Mouse (Mus musculus) hindbrain, postnatal 0 days (tissue): ENCODE measurements at regions not wholly inside any gene's neighbourhood (a gene's known extent, or its start where the extent isn't known, plus 50 kb on each side); places are given as distances from the start of the nearest gene placed in this dataset.

ENCODE experiments used
- ATAC-seq: fragments of 200-750 bp; cut with Nextera tagmentation; 2 replicates; pipeline ENCODE4 v1.8.0; 2017; ENCODE audit warnings: mild to moderate bottlenecking, moderate TSS enrichment, moderate library complexity
- DNase-seq: peaks from one replicate; pipeline ENCODE4 v3.0.0-alpha.2; 2015; ENCODE audit warnings: low spot score
- H3K27ac ChIP-seq: fragments of 300-500 bp; sonication (generic); 2 replicates; pipeline ENCODE4 v1.5.1; 2014; ENCODE audit warnings: mild to moderate bottlenecking
- H3K27me3 ChIP-seq: fragments of 300-500 bp; sonication (generic); 2 replicates; pipeline ENCODE4 v1.6.1; 2014; ENCODE audit warnings: low read length, mixed read lengths; ENCODE audit not compliant: insufficient read depth
- H3K36me3 ChIP-seq: fragments of 300-500 bp; sonication (generic); 2 replicates; pipeline ENCODE4 v1.6.1; 2014; ENCODE audit warnings: low read length, mixed read lengths; ENCODE audit not compliant: insufficient read depth
- H3K4me1 ChIP-seq: fragments of 300-500 bp; sonication (generic); 2 replicates; pipeline ENCODE4 v1.6.1; 2014; ENCODE audit warnings: antibody characterized with exemption, low read length, mixed read lengths; ENCODE audit not compliant: insufficient read depth
- H3K4me2 ChIP-seq: fragments of 300-500 bp; sonication (generic); 2 replicates; pipeline ENCODE4 v1.6.1; 2014; ENCODE audit warnings: low read depth, mild to moderate bottlenecking, low read length, moderate library complexity, mixed read lengths
- H3K4me3 ChIP-seq: fragments of 300-500 bp; sonication (generic); 2 replicates; pipeline ENCODE4 v1.5.1; 2014; ENCODE audit warnings: low read length
- H3K9ac ChIP-seq: fragments of 300-500 bp; sonication (generic); replicated peaks from 2 replicates; pipeline ENCODE4 v1.6.1; 2014; ENCODE audit warnings: mild to moderate bottlenecking, low read length, moderate library complexity, mixed read lengths
- H3K9me3 ChIP-seq: fragments of 300-500 bp; sonication (generic); 2 replicates; pipeline ENCODE4 v1.6.1; 2016; ENCODE audit warnings: low read length, mixed read lengths
- CTCF ChIP-seq: IDR thresholded peaks from 2 replicates; pipeline ENCODE4 v1.5.1; 2016; ENCODE audit warnings: antibody characterized with exemption, control low read depth, low read depth
- WGBS: fragments of 180-500 bp; shearing (Covaris S2); extraction: QIAGEN DNeasy Blood & Tissue Kit; methylation state at CpG from one replicate; pipeline ENCODE4 v1.1.7; 2014; 5-methylcytosine and 5-hydroxymethylcytosine counted together

DNA sequence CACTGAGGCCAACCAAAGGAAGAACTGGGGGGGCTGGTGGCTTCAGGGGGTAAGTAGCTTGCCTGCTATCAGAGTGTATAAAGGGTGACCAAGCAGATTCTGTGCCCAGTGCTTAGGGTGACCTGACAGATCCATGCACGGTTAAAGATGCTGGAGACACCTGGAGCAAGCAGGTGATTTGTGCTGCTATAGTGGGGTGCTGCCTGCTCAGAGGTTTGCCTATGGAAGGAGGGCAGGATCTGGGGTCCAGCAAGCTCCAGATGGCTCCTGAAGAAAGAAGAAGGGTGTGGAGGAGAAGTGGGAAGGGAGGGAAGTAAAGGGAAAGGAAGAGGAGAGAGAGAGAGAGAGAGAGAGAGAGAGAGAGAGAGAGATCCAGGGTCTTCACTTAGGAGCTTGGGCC, 137.8 kb downstream of the Chst1 start:
- H3K4me2 ChIP-seq, result no peak overlapping the region
- no peaks in the 10 kb centered on the region for H3K27me3 ChIP-seq
- H3K4me3 ChIP-seq, result no peak overlapping the region
- 70% methylated on average over 1 of the region's 1 CpGs for WGBS
- H3K27ac ChIP-seq, result no peak overlapping the region
- no peak overlapping the region for H3K9ac ChIP-seq
- H3K4me1 ChIP-seq, result no peaks in the 10 kb centered on the region
- no peak for TF ChIP-seq CTCF
- DNase-seq (no peak), ATAC-seq (no peak)
- H3K36me3 ChIP-seq, result no peaks in the 10 kb centered on the region
- no peaks in the 10 kb centered on the region for H3K9me3 ChIP-seq

DNA sequence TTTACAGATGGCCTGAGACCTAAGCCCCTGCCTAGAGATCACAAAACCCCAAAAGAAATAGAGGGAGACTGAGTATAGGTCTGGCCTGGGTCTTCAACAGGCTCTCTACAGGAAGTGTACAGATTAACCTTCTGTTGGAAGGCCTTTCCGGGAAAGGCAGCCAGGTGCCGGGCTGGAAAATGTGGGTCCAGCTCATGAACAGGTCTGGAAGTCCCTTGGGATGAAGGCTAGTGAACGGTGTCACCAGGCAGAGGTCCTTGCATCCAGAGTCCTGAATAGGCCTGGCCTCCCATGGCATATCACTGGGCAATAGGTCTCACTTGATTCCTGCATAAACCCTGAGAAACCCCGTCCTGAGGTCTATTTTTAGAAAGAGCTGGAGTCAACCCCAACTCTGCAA, 140.1 kb downstream of the Chst1 start:
- Histone ChIP-seq H3K4me3 (no peak overlapping the region), H3K4me2 (no peak overlapping the region), H3K4me1 (0 out of 2 replicates have a peak, but pooled peaks cover 2% of the 10 kb centered on the region), H3K36me3 (no peaks in the 10 kb centered on the region), H3K27me3 (no peaks in the 10 kb centered on the region), H3K9ac (no peak overlapping the region), H3K27ac (no peak overlapping the region), H3K9me3 (no peaks in the 10 kb centered on the region)
- TF ChIP-seq CTCF, result no peak
- no peak for ATAC-seq
- 81% methylated on average over 4 of the region's 4 CpGs for WGBS
- no peak for DNase-seq

DNA sequence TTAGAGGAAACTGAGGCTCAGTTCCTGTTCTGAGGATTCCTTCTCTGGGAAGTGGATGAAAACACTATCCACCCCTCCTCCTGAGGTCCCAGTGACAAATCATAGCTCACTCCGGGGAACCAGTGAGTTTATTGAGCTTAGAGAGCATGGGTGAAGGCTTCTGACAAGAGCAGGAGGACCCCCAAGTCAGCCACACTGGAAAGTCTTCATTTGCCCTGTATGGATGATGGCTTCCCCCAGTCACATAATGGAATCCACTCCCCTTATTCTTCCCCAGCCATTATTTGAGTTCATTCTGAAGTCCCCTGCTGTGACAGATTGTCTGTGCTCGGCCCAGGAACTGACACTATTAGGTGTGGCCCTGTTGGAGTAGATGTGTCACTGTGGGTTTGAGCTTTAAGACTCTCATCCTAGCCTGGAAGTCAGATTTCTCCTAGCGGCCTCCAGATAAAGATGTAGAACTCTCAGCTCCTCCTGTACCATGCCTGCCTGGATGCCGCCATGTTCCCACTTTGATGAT, 141.3 kb downstream of the Chst1 start:
- no peak for TF ChIP-seq CTCF
- H3K4me3 ChIP-seq, result no peak overlapping the region
- WGBS, result 79% methylated on average over 4 of the region's 4 CpGs
- H3K36me3 ChIP-seq, result no peaks in the 10 kb centered on the region
- H3K27ac ChIP-seq, result no peak overlapping the region
- H3K4me1 ChIP-seq, result 0 out of 2 replicates have a peak, but pooled peaks cover 2% of the 10 kb centered on the region
- no peak overlapping the region for H3K4me2 ChIP-seq
- H3K9me3 ChIP-seq, result no peaks in the 10 kb centered on the region
- ATAC-seq, result no peak
- H3K9ac ChIP-seq, result no peak overlapping the region
- H3K27me3 ChIP-seq, result no peaks in the 10 kb centered on the region
- DNase-seq, result no peak

DNA sequence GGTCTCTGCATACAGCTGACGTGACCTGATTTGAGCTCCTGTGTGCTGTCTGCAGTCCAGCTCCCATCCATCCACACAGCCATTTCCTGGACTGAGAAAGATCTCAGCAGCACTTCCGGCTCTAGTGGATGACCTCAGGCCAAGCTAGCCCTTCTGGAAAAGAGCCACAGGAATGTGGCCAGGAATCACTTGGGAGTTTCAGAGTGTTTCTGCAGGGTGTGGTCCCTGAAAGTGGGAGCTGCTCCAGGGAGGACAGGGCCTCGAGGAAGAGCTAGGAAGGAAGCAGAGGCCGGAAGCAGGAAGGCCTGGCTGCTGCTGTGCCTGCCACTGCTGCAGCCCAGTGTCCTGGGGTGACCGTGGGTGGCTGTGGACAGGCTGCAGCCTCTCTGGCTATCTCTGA, 142.5 kb downstream of the Chst1 start:
- no peak for DNase-seq
- no peak for ATAC-seq
- H3K4me3 ChIP-seq, result no peak overlapping the region
- H3K9me3 ChIP-seq, result no peaks in the 10 kb centered on the region
- no peak overlapping the region for H3K4me2 ChIP-seq
- H3K4me1 ChIP-seq, result 0 out of 2 replicates have a peak, but pooled peaks cover 2% of the 10 kb centered on the region
- H3K27ac ChIP-seq, result no peak overlapping the region
- no peak for TF ChIP-seq CTCF
- H3K27me3 ChIP-seq, result no peaks in the 10 kb centered on the region
- H3K9ac ChIP-seq, result no peak overlapping the region
- no peaks in the 10 kb centered on the region for H3K36me3 ChIP-seq
- WGBS, result 69% methylated on average over 5 of the region's 5 CpGs

DNA sequence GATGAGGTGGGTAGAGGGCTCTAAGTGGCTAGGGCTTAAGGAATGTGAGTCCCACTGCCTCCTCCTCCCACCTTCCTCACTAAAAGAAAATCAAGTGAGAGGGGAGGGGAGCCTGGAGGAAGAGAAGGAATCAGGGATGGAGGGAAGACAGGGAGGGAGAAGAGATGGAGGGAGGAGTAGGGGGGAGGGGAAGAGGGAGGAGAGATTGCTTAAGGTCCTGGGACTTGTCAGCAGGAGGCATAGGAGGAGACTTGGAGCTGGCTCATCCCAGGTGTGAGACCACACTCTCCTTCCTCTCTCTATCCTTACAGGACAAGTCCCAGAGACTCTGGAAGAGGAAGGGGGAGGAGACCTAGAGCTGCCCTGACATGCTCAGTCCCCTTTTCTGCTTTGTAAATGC, 143.2 kb downstream of the Chst1 start:
- no peak overlapping the region for H3K27ac ChIP-seq
- no peak overlapping the region for H3K9ac ChIP-seq
- no peaks in the 10 kb centered on the region for H3K36me3 ChIP-seq
- H3K4me1 ChIP-seq, result 0 out of 2 replicates have a peak, but pooled peaks cover 2% of the 10 kb centered on the region
- no peaks in the 10 kb centered on the region for H3K9me3 ChIP-seq
- H3K4me2 ChIP-seq, result no peak overlapping the region
- DNase-seq (no peak), ATAC-seq (no peak)
- TF ChIP-seq CTCF, result no peak; the same call in 1 of the 2 replicates
- H3K27me3 ChIP-seq, result no peaks in the 10 kb centered on the region
- H3K4me3 ChIP-seq, result no peak overlapping the region

DNA sequence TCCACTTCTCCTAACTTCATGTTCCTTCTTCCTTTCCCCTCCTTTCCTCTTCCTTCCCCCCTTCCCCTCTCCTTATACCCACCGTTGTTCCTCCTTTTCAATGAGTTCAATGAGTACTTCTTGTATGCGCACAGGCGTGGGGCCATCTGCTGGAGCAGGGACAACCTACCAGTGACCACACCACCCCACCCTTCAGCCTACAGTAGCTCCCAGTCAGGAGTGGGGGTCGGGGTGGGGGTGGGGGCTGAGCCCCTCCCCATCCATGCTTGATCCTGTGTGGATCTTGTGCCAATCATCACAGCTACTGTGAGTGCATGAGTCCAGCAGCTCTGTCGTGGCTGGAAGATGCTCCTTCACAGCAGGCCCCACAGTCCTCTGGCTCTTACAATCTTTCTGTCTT, 143.6 kb downstream of the Chst1 start:
- Histone ChIP-seq H3K27ac (no peak overlapping the region), H3K9ac (no peak overlapping the region), H3K9me3 (no peaks in the 10 kb centered on the region), H3K4me2 (no peak overlapping the region), H3K4me3 (no peak overlapping the region), H3K36me3 (no peaks in the 10 kb centered on the region), H3K4me1 (0 out of 2 replicates have a peak, but pooled peaks cover 2% of the 10 kb centered on the region), H3K27me3 (no peaks in the 10 kb centered on the region)
- TF ChIP-seq CTCF, result peak; percentile 12; the same call in 1 of the 2 replicates
- DNase-seq (no peak), ATAC-seq (peak; percentile 18; the same call in 1 of the 2 replicates)
- 40% methylated on average over 5 of the region's 5 CpGs for WGBS

DNA sequence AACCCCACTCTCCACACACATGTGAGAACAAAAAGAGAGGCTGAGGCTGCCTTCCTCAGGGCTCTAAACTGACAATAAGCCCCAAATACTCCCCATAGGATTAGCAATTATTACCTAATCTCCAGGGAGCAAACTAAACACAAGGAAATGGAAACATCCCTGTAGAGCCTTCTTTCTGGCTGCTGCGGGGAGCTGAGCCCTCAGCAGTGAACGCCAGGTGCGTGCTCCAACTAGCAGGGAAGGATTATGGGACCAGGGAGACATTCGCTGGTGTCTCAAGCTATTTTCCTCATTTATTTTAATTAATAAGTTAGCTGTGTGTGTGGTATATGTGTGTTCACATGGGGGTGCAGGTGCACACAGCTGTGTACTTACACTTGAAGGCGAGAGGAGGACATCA, 144.4 kb downstream of the Chst1 start:
- no peak for TF ChIP-seq CTCF
- 46% methylated on average over 5 of the region's 5 CpGs for WGBS
- Histone ChIP-seq H3K4me3 (no peak overlapping the region), H3K27ac (no peak overlapping the region), H3K4me2 (no peak overlapping the region), H3K27me3 (no peaks in the 10 kb centered on the region), H3K4me1 (0 out of 2 replicates have a peak, but pooled peaks cover 2% of the 10 kb centered on the region), H3K9me3 (no peaks in the 10 kb centered on the region), H3K36me3 (no peaks in the 10 kb centered on the region), H3K9ac (no peak overlapping the region)
- DNase-seq (no peak), ATAC-seq (no peak)
